Mouse (Mus musculus) CD4-positive, CD25-positive, alpha-beta regulatory T cell, adult 2 months (primary cell): ENCODE data around the gene Usp17le.
"Not testable (repeated sequence)": the region's sequence is repeated elsewhere in the genome, so short reads cannot be mapped to it uniquely, and the experiment has no call there.

Experiments used
- DNase-seq: peaks from one replicate; pipeline ENCODE4 v3.0.0-alpha.2; 2012; ENCODE audit warnings: low read depth, low spot score

Usp17le gene

DNA sequence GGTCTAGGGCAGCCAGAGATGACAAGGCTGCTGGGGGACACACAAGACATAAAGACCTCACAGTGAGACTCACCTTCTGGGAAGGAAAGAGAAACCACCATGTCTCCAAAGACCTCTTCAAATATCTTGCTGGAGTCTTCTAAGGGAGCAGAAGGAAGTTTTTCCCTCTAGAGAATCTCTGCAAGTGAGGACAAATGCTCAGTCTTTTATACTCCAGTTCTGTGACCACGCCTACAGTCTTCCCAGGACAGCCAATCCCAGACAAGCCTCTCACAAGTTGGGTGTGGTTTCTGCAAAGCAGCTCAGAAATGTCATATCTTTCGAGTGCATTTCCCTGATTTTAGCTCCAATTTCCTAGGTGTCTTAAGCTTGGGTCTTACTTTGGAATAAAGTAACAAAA is at the start of gene Usp17le:
Usp17le (minus strand) TSS at position 101 of the 400 bp plus-strand sequence.
- DNase-seq, result not testable (repeated sequence)

DNA sequence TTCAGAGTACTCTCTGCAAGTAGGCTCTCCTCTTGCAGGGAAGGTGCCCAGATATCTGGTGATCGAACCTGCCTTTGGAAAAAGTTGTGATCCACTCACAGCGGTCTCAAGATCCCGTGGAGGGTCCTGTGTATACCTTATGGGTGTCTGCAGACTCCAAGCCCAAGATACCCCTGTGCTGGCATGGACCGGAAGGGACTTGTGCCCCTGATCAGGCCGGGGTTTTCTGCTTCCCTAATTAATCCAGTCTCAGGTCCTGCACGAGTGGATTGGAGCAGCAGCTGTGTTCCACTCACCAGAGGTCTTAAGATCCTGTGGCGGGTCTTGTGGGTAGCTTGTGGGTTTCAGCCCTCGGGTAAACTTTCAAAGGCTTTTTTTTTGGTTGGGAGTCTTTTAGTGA is 33.1 kb upstream of the Usp17le start:
- not testable (repeated sequence) for DNase-seq

DNA sequence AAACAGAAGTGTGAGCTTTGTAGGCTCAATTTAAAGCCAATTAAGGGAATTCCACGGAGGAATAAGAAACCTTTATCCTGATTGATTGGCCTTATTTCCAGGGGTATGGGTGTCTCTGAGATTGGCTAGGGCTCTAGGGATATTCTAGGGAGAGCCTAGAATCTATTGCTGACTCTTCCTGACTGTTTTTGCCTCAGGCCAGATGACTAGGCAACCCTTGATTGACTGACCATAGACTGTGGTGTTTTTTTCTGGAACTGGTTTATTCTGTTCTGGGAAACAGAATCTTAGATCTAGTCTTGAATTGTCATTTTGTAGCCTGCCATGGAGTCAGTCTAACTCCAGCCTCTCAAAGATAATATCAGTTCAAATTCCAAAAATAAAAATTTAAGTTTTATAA is 13.5 kb upstream of the Usp17le start:
- DNase-seq, result no peak
